Mouse (Mus musculus) heart, embryonic 14.5 days (tissue): ENCODE measurements around the gene Elavl1. TPM values are rescaled to one million over a fixed set of nuclear protein-coding genes. Genes with fewer than 3 reads are reported as not detected.
A peak's percentile ranks its signal among the peaks of the same experiment; 100 is the strongest.

Experiments
- ATAC-seq: fragments of 200-750 bp; cut with Nextera tagmentation; 2 replicates; pipeline ENCODE4 v1.8.0; 2017; ENCODE audit warnings: low read depth, moderate TSS enrichment; ENCODE audit not compliant: insufficient number of reproducible peaks, insufficient read depth, low FRiP score
- H3K27ac ChIP-seq, 2 experiments: fragments of 200-500 bp in 1 of 2; fragments of 300-500 bp in 1 of 2; sonication (generic) in 1 of 2; replicated peaks in 1 of 2; 2 replicates each; pipeline ENCODE4 v1.5.1; 2012 to 2014; ENCODE audit warnings: low read depth in 2 of 2, low read length in 2 of 2, control low read depth in 1 of 2, mild to moderate bottlenecking in 1 of 2, mixed read lengths in 1 of 2; ENCODE audit not compliant: control insufficient read depth in 1 of 2, insufficient read depth in 1 of 2
- H3K27me3 ChIP-seq: fragments of 300-500 bp; sonication (generic); 2 replicates; pipeline ENCODE4 v1.6.1; 2014; ENCODE audit warnings: mild to moderate bottlenecking, low read length, control low read depth; ENCODE audit not compliant: control insufficient read depth, insufficient read depth
- H3K36me3 ChIP-seq: fragments of 300-500 bp; sonication (generic); 2 replicates; pipeline ENCODE4 v1.6.1; 2014; ENCODE audit warnings: mild to moderate bottlenecking, control low read depth, low read length, mixed read lengths; ENCODE audit not compliant: control insufficient read depth, insufficient read depth
- H3K4me1 ChIP-seq, 2 experiments: fragments of 200-500 bp in 1 of 2; fragments of 300-500 bp in 1 of 2; sonication (generic) in 1 of 2; 2 replicates each; pipeline ENCODE4 v1.6.1; 2012 to 2014; ENCODE audit warnings: low read length in 2 of 2, control low read depth in 1 of 2, mixed read lengths in 1 of 2; ENCODE audit not compliant: control insufficient read depth in 2 of 2, insufficient read depth in 2 of 2
- H3K4me2 ChIP-seq: fragments of 300-500 bp; sonication (generic); 2 replicates; pipeline ENCODE4 v1.6.1; 2014; ENCODE audit warnings: mild to moderate bottlenecking, low read length
- H3K4me3 ChIP-seq, 2 experiments: fragments of 200-500 bp in 1 of 2; fragments of 300-500 bp in 1 of 2; sonication (generic) in 1 of 2; 2 replicates each; pipeline ENCODE4 v1.5.1; 2012 to 2014; ENCODE audit warnings: low read length in 2 of 2, mild to moderate bottlenecking in 2 of 2, control low read depth in 1 of 2, low read depth in 1 of 2, moderate library complexity in 1 of 2; ENCODE audit not compliant: control insufficient read depth in 1 of 2, insufficient read depth in 1 of 2
- H3K9ac ChIP-seq: fragments of 300-500 bp; sonication (generic); 2 replicates; pipeline ENCODE4 v1.6.1; 2014; ENCODE audit warnings: mild to moderate bottlenecking, low read length
- H3K9me3 ChIP-seq: fragments of 300-500 bp; sonication (generic); 2 replicates; pipeline ENCODE4 v1.6.1; 2016; ENCODE audit warnings: low read length, control low read depth; ENCODE audit not compliant: control insufficient read depth
- WGBS: fragments of 180-500 bp; shearing (Covaris S2); extraction: QIAGEN DNeasy Blood & Tissue Kit; methylation state at CpG from one replicate; pipeline ENCODE4 v1.1.7; 2014; 5-methylcytosine and 5-hydroxymethylcytosine counted together
- polyA plus RNA-seq: library from polyadenylated mRNA; unstranded; fragments of >200 nt; fragmentation: Nextera tagmentation; extraction: Ambion mirVana; gene quantifications from 2 replicates; pipeline ENCODE4 v1.2.1, GENCODE M21; 2014

Gene Elavl1
- polyA plus RNA-seq, 1 experiment from 2014 or later, result 173 TPM

- no peaks in the 10 kb centered on the region for H3K9me3 ChIP-seq
- H3K27ac ChIP-seq, result peak overlapping the region in 1 of 2 experiments; percentile 88; a peak in 1 of 4 replicates
- peaks cover 40% of the 10 kb centered on the region for H3K36me3 ChIP-seq
- no peaks in the 10 kb centered on the region for H3K27me3 ChIP-seq
- 42% methylated on average over 8 of the region's 8 CpGs for WGBS
- H3K9ac ChIP-seq, result peak overlapping the region; percentile 90
- H3K4me1 ChIP-seq, result peaks cover 15 to 27% of the 10 kb centered on the region in 2 experiments
- peak overlapping the region; percentile 89 to 93 for H3K4me3 ChIP-seq
- no peak for ATAC-seq
- peak overlapping the region; percentile 79 for H3K4me2 ChIP-seq
Measured at GRCm38 (mm10) chr8:4252116-4252760, 73.0 kb downstream of the Elavl1 start.

GRCm38 (mm10) chr8:4250306-4250970 is 74.8 kb downstream of the Elavl1 start:
- Histone ChIP-seq H3K4me2 (no peak overlapping the region), H3K4me1 (peaks cover 15 to 24% of the 10 kb centered on the region in 2 experiments), H3K36me3 (peaks cover 42% of the 10 kb centered on the region), H3K4me3 (no peak overlapping the region), H3K9ac (no peak overlapping the region), H3K27ac (no peak overlapping the region), H3K27me3 (no peaks in the 10 kb centered on the region), H3K9me3 (no peaks in the 10 kb centered on the region)
- WGBS, result 37% methylated on average over 26 of the region's 26 CpGs
- no peak for ATAC-seq

- Histone ChIP-seq H3K9ac (peak overlapping the region; percentile 52), H3K4me1 (peaks cover 15 to 22% of the 10 kb centered on the region in 2 experiments), H3K9me3 (no peaks in the 10 kb centered on the region), H3K27me3 (no peaks in the 10 kb centered on the region), H3K4me3 (peak overlapping the region in 1 of 2 experiments; percentile 16; a peak in 1 of 4 replicates), H3K27ac (peak overlapping the region; percentile 4 to 53; a peak in 3 of 4 replicates), H3K4me2 (peak overlapping the region; percentile 60), H3K36me3 (peaks cover 42% of the 10 kb centered on the region)
- WGBS, result 13% methylated on average over 29 of the region's 29 CpGs
- ATAC-seq, result no peak
Measured at GRCm38 (mm10) chr8:4249213-4249612, 76.0 kb downstream of the Elavl1 start.

- Histone ChIP-seq H3K9me3 (no peaks in the 10 kb centered on the region), H3K9ac (peak within 1 kb of the TSS; percentile 52), H3K27me3 (no peaks in the 10 kb centered on the region), H3K36me3 (peaks cover 54% of the 10 kb centered on the region), H3K4me3 (peak within 1 kb of the TSS in 1 of 2 experiments; percentile 16; a peak in 1 of 4 replicates), H3K4me2 (peak within 1 kb of the TSS; percentile 60), H3K27ac (peak within 1 kb of the TSS; percentile 4 to 53; a peak in 3 of 4 replicates), H3K4me1 (peaks cover 12 to 16% of the 10 kb centered on the region in 2 experiments)
- 80% methylated on average over 15 of the region's 15 CpGs for WGBS
- no peak for ATAC-seq
Measured at GRCm38 (mm10) chr8:4247951-4248540, 77.2 kb downstream of the Elavl1 start, which contains the start of gene Tgfbr3l. Gene Tgfbr3l (plus strand): TSS chr8:4248214.

GRCm38 (mm10) chr8:4247241-4247640 is 78.0 kb downstream of the Elavl1 start:
- no peak overlapping the region for H3K4me2 ChIP-seq
- H3K27ac ChIP-seq, result no peak overlapping the region
- ATAC-seq, result no peak
- H3K4me3 ChIP-seq, result no peak overlapping the region
- no peak overlapping the region for H3K9ac ChIP-seq
- H3K36me3 ChIP-seq, result peaks cover 61% of the 10 kb centered on the region
- H3K4me1 ChIP-seq, result peaks cover 8 to 11% of the 10 kb centered on the region in 2 experiments; a peak in 3 of 4 replicates
- 79% methylated on average over 8 of the region's 8 CpGs for WGBS
- no peaks in the 10 kb centered on the region for H3K27me3 ChIP-seq
- H3K9me3 ChIP-seq, result no peaks in the 10 kb centered on the region

- Histone ChIP-seq H3K4me2 (no peak overlapping the region), H3K9ac (no peak overlapping the region), H3K4me3 (no peak overlapping the region), H3K27me3 (no peaks in the 10 kb centered on the region), H3K9me3 (no peaks in the 10 kb centered on the region), H3K27ac (no peak overlapping the region), H3K4me1 (peaks cover 8 to 10% of the 10 kb centered on the region in 2 experiments; a peak in 3 of 4 replicates), H3K36me3 (peaks cover 77% of the 10 kb centered on the region)
- WGBS, result 88% methylated on average over 13 of the region's 13 CpGs
- ATAC-seq, result no peak
Measured at GRCm38 (mm10) chr8:4245737-4246136, 79.5 kb downstream of the Elavl1 start.

GRCm38 (mm10) chr8:4245061-4245460 is 80.2 kb downstream of the Elavl1 start:
- no peak for ATAC-seq
- H3K36me3 ChIP-seq, result peaks cover 83% of the 10 kb centered on the region
- peaks cover 11 to 14% of the 10 kb centered on the region in 2 experiments for H3K4me1 ChIP-seq

More at GRCm38 (mm10) chr8:4245061-4245460, 80.2 kb downstream of the Elavl1 start:
- Histone ChIP-seq H3K9ac (no peak overlapping the region), H3K4me2 (no peak overlapping the region), H3K27me3 (no peaks in the 10 kb centered on the region), H3K4me3 (no peak overlapping the region), H3K27ac (no peak overlapping the region), H3K9me3 (no peaks in the 10 kb centered on the region)
- WGBS, result 90% methylated on average over 5 of the region's 5 CpGs
